Mouse (Mus musculus) right cerebral cortex, adult 2 months (tissue): ENCODE results near the gene Tnk2.
A peak's percentile ranks its signal among the peaks of the same experiment; 100 is the strongest.
"Not testable (repeated sequence)": the region's sequence is repeated elsewhere in the genome, so short reads cannot be mapped to it uniquely, and the experiment has no call there.

ENCODE experiments used
- DNase-seq, 2 experiments: peaks; one replicate each; pipeline ENCODE4 v3.0.0; 2021 to 2022; ENCODE audit warnings: low spot score in 2 of 2

Tnk2 gene

DNA sequence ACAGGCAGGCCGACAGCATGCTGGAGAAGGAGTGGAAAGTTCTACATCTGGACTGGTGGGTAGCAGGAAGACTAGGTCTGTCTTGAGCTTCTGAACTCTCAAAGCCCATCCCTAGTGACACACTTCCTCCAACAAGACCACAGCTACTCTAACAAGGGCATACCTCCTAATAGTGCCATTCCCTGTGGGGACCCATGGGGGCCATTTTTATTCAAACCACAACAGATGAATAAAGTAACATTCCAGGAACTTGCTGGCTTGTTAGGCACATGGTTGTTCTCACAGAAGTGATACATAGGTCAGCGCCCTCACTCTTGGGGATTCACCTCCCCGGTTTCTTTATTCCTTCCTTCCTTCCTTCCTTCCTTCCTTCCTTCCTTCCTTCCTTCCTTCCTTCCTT lies 7.3 kb upstream of the Tnk2 start:
- no peak for DNase-seq

DNA sequence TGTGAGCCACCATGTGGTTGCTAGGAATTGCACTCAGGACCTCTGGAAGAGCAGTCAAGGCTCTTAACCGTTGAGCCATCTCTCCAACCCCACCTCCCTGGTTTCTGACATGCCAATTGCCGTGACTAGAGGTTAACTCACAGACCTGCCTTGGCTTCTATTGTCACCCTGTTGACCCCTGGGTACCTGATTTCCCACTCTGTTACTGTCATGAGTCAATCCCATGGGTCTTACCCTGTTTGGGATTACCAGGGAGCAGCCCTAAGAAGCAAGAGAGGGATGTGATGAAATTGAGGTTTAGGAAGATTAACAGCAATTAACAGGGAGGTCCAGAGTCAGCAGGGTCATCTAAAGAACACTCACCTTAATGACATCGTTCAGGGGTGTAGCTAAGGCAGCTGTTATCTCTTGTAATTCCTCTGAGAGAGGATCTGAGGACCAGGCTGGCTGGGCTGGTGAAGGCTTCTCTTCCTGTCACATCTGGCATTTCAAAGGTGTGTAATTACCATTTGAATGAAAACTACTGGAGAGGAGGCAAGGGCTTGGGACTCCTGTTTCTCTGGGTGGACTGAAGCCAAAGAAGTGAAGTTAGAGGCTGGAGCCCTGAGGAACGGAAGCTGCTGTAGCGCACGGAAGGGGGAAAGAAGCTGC lies 6.7 kb upstream of the Tnk2 start:
- DNase-seq, result no peak

DNA sequence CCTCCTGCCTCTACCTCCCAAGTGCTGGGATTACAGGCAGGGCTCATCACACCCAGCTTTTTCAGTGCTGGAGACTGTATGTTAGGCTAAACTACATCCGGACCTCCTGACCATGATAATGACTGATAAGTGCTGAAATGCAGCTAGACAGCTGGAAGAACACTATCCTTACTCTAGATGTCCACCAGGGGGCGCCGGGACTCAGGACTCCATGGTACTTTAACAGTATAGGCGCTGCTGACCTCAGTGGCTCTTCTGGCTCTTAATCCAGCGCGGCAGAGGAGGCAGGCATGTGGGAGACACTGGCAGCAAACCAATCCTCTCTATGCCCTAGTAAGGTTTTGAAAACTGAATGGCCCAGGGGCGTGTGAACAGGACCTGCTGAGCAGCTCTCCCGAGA lies 5.2 kb upstream of the Tnk2 start:
- peak; percentile 81 to 92 for DNase-seq

DNA sequence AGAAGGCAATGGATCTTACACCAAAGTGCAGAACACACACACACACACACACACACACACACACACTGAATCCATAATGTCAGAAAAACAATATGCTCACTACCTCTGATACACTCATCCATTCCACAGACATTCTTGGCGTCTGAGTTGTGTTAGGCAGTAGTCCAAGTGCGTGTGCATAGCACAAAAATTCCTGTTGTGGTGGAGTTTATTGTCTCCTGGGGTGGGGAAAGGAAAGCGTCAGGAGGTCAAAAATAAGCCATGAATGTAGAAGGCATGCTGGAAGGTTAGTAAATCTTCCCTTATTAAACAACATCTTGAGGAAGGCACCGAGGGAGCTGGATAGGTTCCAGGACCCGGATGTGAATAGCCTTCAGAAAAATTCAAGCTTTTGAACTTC lies 3.6 kb upstream of the Tnk2 start:
- DNase-seq, result no peak

DNA sequence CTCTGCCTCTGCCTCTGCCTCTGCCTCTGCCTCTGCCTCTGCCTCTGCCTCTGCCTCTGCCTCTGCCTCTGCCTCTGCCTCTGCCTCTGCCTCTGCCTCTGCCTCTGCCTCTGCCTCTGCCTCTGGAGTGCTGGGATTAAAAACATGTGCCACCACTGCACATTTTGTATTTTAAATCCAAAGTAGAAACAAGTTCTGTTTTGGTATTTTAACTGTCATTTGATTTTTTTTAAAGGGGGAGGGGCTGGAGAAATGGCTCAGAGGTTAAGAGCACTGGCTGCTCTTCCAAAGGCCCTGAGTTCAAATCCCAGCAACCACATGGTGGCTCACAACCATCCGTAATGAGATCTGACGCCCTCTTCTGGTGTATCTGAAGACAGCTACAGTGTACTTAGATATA lies 3.0 kb upstream of the Tnk2 start:
- DNase-seq, result not testable (repeated sequence)

DNA sequence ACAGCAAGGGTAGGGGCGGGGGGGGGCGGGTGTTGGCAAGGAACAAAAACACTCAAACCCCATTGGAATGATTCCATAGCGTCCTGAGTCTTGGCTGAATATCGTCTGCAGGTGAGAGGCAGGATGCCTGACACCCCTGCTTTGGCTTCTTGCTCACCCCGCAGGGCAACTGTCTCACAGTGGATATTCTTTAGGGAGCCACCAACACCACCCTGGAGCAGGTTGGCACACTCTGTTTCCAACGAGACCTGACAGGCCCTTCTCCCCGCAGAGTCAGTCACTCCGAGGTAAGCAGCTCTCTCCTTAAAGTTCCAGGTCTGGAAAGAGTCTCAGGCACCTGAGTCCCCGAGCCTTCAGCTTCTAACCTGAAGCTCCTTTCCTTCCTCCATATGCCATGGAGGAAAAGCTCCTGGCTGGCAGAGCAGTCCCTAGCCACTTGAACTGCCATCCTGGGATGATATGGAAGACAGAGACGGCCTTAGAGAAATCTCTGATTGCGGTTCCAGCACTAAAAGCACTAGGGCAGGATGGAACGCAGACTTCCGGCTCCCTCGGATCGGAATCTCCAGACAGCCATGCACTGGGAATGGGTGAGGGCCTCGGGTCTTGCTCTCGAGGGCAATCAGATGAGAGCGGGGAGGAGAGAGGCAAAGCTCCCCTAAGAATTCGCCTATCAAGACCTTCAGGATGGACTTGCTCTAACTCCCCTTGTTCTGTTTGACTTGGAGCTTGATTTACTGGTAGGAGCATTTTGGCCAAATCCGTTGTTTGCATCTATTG lies 2.0 kb upstream of the Tnk2 start:
- no peak for DNase-seq

DNA sequence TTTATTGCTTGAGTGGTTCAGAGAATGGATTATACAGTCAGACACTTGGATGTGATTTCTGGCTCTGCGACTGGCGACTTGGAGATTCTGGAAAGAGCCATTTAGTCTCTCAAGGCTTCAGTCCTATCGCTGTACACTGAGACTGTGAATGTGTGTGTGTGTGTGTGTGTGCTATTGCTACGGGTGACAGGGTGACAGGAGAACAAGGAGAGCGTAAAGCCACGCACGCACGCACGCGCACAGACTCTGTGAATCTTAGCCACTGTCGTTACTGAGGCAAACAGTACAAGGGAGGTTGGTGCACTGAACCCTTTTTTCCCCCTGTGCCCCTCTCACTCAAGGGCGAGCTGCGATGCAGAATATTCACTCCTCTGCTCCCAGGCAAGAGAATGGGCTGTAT lies 1.4 kb upstream of the Tnk2 start:
- DNase-seq, result no peak

DNA sequence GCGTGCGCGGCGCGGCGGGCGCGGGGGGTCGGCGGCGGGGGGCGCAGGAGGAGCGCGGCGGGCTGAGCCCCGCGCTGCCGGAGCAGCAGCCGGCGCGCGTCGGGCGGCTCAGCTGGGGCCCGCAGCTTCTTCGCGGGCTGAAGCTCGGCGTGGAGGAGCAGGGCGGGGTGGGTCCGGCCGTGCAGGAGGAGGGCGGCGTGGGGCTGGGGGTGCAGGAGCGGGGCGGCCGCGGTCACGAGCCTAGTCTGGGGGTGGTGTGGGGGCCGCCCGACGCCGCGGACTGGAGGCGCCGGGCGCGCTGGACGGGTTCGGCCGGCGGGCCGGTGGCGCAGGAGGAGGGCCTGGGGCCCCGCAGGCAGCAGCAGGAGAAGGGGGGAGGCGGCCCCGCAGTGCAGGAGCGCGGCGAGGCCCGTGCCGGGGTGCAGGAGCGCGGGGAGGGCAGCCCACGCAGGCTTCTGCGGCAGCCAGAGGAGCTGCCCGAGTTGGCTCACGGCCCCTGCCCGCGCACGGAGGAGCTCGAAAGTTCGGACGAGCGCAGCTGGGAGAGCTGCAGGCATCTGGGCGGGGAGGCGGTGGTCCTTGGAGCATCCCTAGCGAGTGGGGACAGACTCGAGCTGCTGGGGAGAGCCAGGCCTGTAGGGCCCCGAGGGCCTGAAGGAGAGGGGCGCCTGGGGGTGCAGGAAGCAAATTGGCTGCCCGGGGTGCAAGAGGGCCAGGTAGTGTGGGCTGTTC lies 561 bp downstream of the Tnk2 start:
- peak; percentile 59 to 60 for DNase-seq

DNA sequence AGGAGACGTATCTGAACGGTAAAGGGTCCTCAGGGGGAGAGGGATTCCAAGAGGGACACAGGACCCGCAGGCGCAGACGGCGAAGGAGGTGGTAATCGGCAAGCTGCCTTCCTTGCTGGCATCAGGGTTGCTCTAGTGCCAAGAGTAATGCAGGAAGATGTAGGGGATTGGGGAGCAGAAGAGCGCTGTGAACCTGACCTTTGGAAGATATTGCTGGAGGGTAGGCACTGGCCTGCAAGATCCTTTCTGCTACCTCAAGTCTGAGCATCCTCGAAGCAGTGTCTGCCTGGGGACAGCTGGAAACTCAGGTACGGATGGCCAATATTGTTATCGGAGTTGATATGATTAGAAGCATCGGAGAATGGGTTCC lies 1.1 kb downstream of the Tnk2 start:
- DNase-seq, result no peak

DNA sequence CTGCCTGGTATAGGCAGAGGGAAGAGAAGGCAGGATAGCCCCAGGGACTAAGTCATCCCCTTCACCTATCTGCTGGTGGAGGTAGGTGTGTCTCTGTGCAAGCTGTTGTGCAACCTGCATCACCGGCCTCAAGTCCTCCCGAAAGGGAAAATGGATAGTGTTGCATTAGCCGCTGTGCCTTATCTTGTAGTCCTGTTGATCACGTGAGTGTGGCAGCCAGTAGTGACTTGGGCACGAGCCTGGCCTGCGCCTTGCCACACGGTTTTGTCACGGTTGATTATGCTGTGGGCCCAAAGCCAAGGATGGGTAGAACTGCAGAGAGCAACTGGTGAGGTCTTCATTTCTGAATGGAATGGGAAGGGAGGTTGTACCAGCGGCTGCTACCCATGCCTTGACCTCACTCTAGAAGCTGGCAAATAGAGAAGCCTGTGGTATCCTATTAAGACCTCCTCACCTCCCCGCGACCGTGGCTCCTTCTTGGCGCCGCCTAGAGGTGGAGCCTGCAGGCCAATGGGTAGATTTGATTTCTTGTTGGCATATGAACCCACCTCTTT lies 1.8 kb downstream of the Tnk2 start:
- DNase-seq, result peak in 1 of 2 experiments; percentile 48

DNA sequence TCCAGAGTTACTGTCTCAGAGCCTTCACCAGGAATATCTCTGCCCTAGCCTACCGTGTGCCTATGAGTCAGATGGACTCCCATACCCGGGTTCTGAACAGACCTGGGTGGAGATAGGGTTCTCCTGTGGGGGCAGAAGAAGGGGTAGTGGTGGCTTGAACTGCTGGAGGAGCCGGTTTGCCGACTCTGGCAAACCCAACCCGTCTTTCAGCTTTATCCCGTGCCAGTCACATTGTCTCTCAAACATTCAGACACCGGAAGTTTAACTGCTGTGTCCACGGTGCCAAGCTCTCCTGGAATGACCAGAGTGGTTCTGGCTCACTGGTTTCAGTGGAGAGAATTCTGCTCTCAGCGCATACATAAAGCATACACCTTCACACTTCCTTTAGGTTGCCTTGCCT lies 2.3 kb downstream of the Tnk2 start:
- DNase-seq, result no peak

DNA sequence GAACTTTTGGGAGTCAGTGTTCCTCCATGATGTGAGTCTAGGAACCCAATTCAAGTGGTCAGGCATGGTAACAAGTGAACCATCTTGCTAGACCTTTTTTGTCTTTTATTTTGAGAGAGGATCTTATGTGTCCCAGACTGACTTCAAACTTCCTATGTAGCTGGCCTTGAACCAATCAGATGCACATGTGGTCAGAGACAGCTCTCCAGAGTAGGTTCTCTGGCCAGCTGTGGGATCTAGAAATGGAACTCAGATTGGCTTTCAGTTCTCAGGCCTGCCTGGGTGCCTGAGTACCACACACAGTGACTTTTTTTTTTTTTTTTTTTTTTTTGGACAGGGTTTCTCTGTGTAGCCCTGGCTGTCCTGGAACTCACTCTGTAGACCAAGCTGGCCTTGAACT lies 4.0 kb downstream of the Tnk2 start:
- no peak for DNase-seq

DNA sequence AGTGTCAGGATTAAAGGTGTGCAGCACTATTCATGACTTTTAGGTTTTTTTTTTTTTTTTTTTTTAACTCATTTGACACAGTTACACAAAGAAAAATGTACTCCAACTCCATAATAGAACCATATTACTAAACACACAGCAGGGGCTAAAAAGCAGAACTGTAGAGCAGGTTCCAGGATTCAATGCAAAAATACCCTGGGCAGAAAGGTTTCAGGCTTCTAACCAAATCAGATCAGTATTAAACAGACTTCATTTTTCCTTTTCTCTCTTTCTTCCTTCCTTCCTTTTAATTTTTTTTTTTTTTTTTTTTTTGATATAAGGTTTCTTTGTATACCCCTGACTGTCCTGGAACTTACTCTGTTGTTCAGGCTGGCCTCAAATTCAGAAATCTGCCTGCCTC lies 6.8 kb downstream of the Tnk2 start:
- no peak for DNase-seq

DNA sequence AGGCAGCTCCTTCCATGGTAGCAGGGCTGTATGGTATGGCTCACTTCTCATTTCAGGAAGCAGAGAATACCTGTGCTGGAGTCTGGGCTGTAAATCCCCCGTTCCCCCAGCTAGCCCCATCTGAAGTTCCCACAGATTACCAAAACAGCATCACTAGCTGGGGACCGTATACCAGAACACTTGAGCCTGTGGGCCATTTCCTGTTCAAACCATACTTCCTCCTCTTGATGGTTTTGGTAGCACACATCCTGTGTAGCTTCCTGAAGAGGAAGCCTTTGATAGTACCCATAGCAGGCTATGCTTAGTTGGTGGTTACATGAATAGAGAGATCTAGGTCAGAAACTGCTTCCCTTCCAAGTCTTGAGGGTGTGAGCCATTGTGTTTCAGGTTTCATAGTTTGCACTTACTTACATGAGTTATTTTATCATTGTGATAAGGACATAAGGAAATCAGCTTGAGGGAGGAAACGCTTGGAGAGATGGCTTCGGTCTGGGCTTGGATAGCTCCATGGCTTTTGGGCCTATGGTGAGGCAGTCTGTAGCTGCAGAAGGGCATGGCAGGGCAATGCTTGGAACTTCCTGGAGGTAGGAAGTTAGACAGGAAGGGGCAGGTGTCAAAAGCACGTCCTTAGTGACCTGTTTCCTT lies 7.4 kb downstream of the Tnk2 start:
- DNase-seq, result no peak

DNA sequence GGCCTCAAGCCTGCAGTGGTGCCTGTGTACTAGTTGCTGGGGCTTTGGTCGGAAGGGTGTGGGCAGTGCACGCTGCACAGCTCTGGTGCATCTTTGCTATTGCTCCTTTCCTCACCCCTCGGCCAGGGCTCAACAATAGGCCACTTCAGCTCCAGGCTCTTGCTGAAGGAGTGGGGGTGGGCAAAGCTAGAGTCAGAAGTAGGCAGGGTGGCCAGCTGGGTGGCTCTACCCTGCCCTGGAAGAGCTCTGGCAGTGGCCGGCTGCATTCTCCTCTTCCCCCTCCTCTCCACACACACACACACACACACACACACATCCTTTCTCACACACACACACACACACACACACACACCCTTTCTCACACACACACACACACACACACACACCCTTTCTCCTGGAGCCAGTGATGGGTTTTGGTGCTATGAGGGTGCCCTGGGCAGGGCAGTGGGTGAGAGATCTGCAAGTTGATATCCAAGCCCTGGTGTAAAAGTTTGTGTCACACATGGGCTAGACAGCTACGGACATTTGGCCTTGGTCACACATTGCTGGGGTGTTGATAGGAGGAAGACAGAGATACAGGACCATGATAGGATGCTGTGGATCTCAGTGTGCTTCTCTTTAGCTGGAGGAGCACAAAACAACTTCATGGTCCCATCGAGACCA lies 10.5 kb downstream of the Tnk2 start:
- DNase-seq, result no peak

DNA sequence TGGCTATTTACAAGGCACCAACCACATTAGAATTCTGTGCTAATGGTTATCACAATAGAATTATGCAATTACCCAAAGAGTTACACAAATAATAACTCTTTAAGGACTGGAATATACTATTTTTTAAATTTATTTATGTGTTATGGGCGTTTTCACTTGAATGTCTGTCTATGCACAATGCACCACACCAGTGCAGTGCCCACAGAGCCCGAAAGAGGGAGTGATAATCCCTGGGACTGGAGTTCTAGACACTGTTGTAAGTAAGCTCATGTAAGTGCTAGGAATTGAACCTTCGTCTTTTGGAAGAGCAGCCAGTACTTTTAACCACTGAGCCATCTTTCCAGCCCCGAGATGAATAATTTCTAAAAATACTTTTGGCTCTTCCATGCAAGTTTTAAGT lies 11.9 kb downstream of the Tnk2 start:
- no peak for DNase-seq

DNA sequence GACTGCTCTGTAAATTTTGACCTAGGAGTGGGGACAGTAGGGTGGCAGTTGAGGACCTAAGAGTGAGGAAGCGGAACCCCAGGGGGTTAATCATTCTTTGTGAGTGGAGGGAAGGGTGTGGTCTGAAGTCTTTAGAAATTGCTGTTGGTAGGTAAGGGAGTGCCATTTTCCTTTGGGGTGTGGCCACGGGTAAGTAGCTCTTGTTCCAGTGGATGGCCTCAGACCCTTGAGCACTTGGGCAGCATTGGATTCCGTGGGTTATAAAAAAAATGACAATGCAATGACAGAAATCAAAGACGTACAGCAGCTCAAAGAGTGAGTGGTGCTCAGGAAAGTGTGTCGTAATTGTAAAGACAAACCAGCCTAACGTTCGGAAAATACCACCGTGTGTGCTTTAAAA lies 12.6 kb downstream of the Tnk2 start:
- DNase-seq, result no peak

DNA sequence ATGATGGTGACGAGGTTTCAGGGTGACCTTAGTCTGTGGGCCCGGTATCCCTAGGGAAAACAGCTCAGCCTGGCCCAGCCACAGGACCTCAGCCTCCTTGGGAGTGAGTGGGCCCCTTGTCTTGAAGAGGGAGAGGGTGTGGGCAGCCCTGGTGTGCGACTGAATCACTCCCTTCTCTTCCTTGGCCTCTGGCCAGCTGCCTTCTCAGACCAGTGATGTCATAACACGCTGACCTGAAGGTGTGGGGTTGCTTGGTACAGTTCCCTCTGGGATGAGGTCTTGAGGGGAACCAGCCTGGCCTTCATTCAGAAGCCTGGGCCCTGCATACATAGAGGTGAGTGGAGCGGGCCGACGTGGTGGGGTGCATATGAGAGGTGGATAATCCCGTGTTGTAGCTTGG lies 13.1 kb downstream of the Tnk2 start:
- DNase-seq, result no peak

DNA sequence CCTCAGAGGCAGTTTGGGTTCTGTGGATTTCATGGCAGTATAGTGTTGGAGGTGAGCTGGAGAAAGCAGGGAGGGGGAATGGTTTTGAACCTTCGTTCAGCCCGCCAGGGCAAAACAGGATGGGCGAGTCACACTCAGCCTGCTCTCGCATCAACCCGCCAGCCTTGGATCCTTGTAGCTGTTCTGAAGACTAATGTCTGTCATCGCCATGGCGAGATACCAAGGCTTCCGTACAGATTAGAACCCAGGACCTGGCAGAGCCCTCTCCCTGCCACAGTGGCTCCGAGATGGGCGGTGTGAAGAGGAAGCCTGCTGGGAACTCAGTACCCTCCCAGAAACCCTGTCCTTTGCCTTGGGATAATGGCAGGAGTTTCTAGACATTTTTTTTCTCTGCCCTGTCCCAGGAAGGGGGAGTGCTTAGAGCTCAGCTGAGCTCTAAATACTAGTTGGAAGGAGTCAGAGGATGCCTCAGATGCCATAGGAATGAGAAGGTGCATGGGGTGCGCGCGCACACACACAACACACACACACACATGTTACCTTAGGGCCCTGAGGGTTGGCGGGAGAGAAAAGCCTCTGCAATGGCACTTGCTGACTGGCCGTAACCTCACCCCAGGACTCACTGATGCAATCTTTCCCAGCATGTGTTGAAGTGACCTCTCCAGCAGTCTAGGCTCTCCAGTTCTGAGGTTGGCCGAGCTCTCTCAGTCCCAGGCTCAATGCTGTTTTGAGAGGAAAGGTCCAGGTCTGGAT lies 14.0 kb downstream of the Tnk2 start:
- DNase-seq, result no peak

DNA sequence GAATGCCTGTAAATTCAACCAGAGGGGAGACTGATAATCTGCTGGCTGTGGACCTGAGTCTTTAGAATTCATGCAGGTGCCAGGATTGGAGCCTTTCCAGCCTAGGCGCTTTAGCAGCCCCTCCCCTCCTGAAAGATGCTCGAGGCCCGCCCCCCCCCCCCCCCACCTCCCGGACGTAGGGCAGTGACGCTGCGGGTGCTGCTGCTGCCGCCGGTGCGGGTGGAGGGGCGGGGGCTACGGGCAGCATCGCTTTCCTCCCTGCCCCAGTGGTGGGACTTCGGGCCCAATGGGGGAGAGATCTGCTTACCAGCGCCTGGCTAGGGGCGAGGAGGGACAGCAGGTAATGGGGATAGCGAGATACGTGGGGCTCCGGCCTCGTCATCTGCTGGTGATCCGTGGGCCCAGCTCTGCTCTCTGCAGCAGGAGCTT lies 15.1 kb downstream of the Tnk2 start:
- DNase-seq, result peak; percentile 46 to 52

DNA sequence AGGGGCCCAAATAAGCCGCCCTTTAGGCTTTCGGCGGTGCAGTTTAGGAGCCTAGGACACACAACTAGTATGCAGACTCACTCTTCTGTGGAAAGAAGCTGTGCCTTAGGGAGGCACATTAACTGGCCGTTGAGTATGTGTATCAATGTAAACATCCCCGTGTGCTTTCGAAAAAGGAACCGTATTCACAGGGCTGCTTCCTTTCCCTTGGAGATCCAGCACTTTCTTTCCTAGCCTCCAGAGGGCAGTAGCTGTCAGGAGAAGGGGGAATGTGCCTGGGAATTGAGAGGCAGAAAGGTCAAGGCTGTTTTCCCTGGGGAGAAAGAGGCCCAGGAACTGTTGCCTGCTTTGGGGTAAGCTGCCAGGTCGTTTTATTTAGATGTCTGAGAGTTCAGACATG lies 15.7 kb downstream of the Tnk2 start:
- peak; percentile 74 to 76 for DNase-seq
